Mouse (Mus musculus) adrenal gland, adult 2 months (tissue): Measurements from ENCODE around the gene Tuba8. TPM values are rescaled to one million over a fixed set of nuclear protein-coding genes. Genes with fewer than 3 reads are reported as not detected.

Experiments used
- DNase-seq: peaks from one replicate; pipeline ENCODE4 v3.0.0; 2021
- long read RNA-seq: library from polyadenylated mRNA; stranded (forward); transcript quantifications from one replicate; pipeline ENCODE4 v2.0.0, GENCODE M21; 2021
- polyA plus RNA-seq: library from polyadenylated mRNA; depleted of rRNA; stranded (reverse); fragments of >200 nt; gene quantifications from 2 replicates; pipeline ENCODE4 v1.2.3, GENCODE M21; 2012; rRNA removed
- total RNA-seq, 2 experiments: library from RNA; stranded (reverse); gene quantifications; 2 replicates each; pipeline ENCODE4 v1.2.3; 2021

The Tuba8 gene
- total RNA-seq (10 to 100 TPM; 13.3 to 16.5 TPM), polyA plus RNA-seq (2.0 and 2.3 TPM in 2 replicates)
- long read RNA-seq, transcript Tuba8-201 (5 exons, 2,263 nt) = major isoform, 30 of 34 reads
- long read RNA-seq, partial matches to known transcripts = 2 of 34 reads
- long read RNA-seq, other reads (novel, unspliced or antisense) = 2 of 34 reads

DNA sequence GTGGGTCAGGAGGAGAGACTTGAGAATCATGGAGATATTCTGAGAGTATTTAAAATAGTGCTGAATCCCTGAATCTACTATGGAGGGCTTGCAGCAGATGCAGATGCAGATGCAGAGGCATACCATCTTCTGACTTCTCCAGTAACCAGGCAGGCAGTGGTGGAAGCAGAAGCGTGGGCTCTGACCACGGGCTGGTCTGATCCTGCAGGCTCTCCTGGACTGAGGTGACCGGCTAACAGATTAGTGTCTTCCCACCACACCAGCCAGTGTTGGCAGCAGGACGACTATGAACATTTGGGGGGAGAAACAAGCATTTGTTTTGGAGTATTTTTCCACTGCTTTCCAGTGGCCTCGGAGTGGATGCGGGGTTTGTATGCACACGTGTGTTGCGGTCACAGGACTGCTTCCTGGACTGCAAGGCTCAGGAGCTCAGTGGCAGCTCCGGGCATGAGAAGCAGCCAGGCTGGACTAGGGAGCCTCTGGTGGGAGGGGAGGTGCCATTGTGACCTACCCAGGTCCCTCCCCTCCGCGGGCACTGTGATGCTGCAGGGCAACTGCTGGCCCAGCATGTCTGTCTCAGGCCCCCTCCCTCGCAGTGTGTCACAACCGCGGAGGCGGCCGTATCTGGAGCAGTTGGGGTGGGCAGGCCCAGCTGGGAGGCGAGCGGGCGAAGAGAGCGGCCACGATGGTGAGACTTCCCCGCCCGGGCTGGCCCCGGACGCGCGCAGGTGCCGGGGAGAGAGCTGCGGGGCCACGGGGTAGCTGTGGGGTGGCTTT, at the start of gene Tuba8:
Gene Tuba8, plus strand, starts transcription at position 548 of the 777 bp plus-strand sequence.
- peak; percentile 83 for DNase-seq

DNA sequence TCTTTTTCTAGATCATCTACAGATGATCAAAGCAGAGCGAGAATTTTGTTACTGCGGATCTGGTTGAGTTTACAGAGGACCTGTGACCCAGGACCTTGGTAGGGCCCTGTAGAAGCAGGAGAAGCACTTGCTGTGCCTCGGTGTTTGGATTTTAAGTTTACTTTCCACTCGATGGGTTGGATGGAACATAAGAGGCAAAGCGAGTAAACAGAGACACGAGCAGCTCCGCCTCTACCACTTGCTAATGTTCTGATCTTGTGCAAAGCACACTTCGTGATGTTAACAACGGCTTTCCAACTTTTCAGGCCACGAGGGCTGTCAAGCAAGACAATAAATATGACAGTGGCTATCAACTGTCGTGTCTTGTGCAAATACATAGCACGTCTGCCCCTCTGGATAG, 47.9 kb upstream of the Tuba8 start:
- DNase-seq = no peak

DNA sequence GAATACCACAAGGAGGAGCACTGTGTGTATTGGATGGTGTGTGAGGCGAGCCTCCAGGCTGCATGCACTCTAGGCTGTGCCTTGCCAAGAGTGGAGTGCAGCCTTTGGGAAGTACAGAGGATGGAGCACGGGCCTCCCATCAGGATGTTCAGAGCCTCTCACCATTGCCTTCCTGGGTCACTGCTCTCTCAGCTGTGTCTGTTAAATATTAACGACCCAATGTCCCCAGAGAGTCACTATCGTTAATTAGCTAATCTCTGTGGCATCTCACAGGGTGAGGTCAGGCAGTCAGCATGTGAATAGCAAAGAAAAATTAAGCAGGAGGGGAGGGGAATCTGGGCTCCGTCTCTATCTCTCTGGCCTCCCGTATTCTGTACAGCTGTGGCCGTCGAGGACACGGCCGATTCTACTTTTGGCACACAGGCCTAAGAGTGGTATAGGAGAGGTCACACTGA, 44.4 kb upstream of the Tuba8 start:
- no peak for DNase-seq

DNA sequence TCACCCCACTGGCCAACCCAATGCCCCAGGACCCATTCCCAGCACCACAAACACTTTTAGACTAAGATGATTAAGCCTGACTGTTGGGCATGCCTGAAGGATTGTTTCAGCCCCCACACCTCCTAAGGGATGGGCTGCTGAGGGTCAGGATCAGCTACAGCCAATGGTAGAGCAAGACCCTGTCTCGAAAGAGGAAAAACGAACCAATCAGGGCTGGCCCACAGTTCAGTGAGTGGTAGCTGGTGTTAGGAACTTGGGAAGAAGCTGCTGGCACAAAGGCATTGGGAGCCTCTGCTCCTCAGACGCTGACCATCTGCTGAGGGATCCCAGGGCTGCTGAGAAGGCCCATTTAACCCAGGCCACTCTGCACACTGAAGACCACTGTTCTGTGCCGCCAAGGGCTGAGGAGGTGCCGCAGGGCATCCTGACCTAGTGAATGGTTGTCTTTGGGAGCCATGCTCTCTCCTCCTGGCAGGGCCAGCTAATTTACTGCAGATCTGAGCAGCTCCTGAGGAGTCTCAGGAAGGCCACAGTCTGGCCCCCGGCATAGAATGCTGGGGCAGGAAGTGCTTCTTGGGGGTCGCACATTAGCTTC, 43.0 kb upstream of the Tuba8 start:
- DNase-seq = no peak

DNA sequence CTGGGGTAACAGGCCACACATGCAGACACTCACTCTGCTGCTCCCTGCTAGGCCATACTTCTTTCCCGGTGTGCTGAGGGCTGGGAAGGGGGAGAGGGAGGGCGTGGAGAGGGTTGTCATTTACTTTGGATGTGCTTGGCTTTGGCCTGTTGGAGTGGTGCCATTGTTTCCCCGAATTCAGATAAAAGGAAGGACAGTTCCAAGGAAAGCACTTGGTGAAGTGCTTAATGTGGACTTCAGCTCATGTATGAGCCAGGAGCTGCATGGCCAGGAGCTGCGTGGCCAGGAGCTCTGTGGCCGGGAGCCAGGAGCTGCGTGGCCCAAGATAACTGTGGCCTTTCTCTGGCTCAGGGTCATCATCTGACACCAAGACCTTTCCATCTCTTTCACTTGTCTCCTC, 39.4 kb upstream of the Tuba8 start:
- DNase-seq = peak; percentile 89

DNA sequence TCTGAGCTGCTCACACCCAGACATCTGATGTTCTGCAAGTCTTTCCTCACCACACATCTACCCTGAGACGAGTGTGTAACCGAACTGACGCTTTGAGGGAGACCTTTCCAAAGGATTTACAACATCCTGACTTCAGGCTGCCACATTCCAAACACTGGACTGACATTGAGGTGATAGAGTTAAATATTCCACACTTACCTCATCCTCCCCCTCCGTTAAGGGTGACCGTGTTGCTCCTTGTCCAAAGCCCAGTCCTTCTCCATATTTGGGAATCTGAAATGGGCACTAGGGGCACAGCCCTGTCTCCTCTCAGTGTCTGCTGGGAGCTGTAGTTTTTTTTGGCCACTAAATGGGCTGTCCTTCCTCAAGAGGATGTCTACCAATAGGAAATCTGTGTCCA, 37.0 kb upstream of the Tuba8 start:
- DNase-seq = no peak

DNA sequence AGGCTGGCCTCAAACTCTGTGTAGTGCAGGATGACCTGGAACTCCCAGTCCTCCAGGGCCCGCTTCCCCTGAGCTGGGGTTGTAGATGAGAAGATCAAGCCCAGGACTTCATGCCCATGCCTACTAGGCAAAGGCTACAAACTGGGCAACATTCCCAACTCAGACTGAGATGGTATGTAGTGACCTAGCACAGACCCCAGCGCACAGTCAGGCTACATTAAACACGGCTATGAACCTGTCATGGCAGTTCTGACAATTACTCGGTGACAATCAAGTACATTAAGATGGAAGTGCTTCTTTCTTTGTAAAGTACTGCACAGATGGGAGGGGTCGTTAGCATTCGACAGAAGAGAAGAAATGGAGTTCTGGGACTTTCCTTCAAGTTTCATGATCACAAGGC, 35.7 kb upstream of the Tuba8 start:
- no peak for DNase-seq

DNA sequence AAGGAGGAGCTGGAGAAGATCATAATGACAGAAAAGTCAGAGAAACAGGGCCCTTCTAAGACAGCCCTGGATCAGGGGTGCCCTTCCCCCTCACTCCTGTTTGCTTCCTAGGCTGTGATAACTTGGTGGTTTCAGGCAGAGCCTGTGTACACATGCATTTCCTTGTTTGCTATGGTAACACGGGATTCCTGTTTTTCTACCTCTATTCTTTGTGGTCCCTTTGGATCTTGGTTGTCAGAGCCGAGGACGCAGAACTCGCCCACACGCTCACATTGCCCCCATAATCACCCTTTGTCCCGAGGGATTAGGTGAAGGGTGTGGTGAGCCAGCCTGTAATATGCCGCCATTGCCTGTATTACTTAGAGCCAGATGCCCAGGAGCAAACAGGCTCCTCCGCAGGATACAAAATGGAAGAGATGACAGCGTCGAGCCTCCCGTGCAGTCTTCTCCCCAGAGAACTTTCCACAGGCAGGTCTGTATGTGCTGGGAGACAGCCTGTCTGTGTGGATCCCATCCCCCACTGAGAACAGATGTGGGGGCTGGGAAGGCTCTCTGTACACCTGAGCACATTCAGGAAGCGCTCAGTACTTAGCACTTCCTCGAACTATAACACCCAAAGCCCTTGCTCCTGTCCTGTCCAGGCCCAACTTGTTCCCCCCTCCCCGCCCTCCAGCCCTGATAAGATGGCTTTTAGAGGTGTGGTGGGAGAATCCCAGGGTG, 34.3 kb upstream of the Tuba8 start:
- no peak for DNase-seq

DNA sequence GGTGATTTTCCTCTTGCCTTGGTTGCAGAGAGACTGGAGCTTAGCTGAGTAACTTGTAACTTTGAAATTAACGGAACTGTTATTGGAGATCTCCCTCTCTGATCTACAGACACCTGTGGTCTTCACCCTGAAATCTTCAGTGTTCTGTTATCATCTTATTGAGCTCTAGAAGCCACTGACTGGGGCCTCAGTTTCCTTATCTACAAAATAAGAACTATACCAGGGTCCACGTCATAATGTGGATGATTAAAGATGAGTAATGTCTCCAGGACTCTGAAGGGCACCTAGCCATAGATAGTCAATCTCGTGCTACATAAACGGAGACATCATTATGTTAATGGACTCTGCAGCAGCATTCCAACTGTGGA, 33.8 kb upstream of the Tuba8 start:
- DNase-seq = no peak

DNA sequence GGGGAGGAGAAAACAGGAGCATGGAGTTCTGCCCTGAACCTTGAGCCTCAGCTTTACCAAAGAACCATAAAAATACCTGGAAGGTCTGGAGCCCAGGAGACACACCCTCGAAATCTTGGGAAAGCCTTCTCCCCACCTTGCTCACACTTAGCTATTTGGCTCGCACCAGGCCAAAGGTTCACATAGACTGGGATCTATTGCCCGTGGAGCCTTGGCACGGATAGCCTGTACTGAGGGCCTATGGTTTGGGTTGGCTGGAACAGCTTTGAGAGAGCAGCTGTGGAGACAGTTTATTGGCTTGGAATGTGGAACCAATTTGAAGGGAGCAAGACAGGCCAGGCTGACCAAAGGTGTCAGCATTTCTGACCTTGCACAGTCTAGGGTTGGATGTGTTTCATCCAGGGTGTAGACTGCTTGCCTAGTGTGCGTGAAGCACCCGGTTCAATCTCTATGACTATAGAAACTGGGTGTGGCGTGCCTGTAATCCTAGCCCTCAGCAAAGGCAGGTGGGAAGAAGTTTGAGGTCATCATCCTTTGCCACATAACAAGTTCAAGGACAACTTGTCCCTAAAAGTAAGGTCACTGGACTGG, 33.3 kb upstream of the Tuba8 start:
- DNase-seq = no peak

DNA sequence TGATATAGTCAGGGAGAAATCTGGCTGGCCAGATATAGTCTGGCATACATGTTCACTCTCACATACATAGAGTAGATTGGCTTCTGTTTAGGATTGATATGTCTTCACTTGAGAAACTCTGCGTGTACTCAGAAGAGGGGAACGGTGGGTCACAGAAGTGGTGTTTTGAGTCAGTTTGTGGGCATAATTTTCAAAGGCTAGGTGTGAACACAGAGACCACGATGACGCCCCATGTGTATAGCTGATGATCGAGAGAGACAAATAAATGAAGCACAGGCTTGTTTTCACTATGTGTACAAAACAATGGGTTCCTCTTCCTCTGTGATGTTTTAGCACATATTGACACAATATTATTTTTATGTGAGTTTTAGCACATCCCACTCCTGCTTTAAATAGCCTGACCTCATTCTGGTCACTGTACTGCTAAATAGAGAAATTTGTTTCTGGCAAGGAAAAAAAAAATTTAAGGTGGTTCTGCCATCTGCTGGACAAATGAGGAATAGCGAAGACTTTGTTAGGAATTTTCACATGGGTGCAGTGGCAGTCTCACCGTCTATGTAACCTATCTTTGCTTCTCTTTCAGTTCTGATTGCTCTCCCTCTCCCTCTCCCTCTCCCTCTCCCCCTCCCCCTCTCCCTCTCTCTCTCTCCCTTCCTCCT, 31.7 kb upstream of the Tuba8 start:
- DNase-seq = peak; percentile 61

DNA sequence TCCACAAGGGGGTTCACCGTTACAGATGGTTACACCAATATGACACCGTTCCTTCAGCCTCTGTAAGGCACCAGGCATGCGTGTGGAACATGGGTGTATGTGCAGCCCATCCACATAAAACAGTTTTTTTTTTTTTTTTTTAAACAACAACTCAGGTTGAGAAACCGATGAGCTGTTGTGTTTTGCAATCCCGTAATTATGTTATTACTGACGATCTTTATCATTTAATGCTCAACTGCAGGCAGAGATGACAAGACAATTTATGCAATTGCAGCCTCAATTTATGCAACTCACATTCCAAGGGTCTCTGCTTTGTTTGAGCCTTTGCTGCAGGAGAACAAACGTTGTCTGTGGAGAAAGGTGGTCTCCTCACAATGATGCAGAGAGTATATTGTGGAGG, 30.6 kb upstream of the Tuba8 start:
- no peak for DNase-seq

DNA sequence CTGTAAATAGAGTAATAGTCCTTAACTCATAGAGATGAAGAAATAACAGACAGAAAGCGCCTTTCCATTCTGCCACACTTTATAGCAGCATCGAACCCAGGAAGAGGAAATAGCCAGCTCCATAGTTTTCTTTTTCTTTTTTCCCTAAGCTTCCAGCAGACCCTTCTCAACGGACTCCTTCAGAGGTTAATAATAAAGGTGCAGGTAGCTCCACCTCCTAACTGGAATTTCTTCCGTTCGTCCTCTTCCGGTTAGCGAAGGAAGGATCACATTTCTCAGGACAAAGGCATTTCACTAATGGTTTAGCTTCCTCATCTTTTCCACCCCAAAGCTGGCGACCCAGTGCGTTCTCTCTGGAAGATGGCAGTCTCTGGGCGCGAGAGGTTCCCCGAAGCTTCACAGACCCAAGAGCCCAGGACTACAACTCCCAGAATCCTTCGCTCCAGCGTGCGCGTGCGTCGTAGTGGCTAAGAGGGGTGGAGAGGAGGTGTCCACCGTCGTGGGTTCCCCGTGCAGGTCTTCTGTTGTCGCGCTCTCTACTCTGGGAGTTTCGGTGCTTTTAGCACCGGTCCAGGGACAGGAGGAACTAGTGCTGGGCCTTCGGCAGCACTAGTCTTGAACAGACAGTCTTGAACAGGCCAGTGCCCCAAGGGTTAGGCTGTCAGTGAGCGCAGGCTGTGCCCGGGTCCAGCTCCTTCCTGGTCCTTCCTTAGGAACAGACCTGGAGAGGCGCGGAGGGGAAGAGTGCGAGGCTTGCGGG, 26.9 kb upstream of the Tuba8 start, which contains the start of gene Pex26:
Gene Pex26, plus strand, starts transcription at position 254 of the 760 bp plus-strand sequence.
- DNase-seq = peak; percentile 94

DNA sequence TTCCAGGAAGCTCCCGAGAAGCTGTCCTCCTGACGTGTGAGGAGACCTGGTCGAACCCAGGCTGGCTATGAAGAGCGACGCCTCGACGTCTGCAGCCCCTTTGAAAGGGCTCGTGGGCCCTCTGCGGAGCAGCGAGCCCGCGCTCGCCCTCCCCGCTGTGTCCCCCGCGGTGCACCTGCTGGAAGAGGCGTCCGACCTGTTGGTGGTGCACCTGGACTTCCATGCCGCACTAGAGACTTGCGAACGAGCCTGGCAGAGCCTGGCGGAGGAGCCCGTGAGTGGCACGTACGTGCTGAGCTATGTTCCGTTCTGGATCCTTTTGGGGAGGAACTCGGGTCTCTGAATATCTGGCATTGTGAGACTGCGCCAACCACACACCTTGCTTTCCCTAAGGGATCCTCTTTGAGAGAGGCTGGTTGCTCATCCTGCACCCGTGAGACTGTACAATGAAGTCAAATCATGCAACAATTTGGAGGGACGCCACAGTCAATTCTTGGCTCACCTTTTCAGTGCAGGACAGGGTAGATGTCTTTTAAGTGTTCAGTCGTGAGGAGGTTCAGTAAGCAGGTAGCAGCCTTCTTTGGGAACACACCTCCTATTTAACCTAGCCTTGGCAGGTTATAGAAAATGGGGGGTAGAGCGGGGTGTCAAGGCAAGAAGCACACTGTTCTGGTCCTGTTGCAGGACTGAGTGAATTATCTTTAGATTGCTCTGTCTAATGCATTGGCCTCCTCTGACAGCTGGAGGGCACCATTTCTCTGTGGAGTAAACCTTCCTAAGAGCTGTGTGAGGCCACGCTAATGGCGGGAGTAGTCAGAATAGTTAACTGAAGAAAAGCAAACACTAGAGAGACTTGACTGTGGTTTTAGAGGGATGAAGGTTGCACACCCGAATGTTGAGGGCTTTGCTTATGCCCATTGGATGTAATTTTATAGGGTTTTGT, 26.0 kb upstream of the Tuba8 start:
- DNase-seq = peak; percentile 68

DNA sequence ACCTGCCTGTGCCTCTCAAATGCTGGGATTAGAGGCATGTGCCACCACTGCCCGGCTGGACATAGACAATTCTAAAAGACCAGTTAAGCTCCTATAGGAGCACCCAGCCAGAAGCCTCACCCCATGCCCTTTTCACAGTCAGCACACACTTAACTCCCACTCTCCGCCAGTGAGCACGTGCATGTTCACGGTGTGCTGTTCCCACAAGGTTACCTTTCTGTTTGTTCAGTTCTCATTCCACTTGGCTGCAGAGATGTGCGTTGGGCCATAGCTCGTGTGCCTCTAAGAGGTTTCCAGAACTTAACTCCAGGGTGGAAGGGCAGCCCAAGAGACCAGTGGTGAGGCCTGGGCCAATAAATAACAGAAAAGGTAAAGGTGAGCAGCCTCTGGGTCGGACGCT, 25.3 kb upstream of the Tuba8 start:
- no peak for DNase-seq

DNA sequence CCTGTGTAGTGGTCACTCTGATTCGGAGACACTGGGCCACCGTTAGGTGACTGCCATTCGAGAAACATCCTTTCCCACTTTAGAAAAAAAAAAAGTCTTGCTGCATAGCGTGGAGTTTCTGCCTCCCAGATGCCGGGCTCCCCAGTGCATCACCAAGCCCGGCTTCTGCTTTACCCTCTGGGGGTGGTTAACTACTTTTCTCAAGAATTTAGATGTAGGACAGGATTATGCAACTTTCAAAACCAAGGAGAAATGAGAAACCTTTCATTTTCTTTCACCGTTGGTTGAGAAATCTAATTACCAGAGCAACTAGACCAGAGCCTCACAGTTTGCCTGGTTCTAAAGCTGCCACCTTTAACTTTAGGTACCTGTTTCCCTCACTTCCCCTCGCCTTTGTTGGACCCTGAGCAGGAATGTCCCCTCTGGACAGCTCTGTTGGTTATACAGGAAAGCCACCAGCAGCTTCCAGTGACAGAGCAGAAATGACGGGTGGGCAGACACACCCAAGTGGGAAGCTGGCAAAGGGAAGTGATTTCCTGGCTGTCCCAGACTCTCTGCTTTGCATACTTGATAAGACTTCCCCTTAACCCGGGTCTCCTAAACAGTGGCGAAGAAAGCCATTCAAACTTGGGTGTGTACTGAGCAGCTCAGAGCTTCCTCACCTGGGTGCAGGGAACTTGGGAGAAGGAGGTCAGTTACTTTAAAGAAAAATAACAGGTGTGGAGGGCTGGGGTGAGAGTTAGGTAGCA, 19.1 kb upstream of the Tuba8 start:
- DNase-seq = no peak

DNA sequence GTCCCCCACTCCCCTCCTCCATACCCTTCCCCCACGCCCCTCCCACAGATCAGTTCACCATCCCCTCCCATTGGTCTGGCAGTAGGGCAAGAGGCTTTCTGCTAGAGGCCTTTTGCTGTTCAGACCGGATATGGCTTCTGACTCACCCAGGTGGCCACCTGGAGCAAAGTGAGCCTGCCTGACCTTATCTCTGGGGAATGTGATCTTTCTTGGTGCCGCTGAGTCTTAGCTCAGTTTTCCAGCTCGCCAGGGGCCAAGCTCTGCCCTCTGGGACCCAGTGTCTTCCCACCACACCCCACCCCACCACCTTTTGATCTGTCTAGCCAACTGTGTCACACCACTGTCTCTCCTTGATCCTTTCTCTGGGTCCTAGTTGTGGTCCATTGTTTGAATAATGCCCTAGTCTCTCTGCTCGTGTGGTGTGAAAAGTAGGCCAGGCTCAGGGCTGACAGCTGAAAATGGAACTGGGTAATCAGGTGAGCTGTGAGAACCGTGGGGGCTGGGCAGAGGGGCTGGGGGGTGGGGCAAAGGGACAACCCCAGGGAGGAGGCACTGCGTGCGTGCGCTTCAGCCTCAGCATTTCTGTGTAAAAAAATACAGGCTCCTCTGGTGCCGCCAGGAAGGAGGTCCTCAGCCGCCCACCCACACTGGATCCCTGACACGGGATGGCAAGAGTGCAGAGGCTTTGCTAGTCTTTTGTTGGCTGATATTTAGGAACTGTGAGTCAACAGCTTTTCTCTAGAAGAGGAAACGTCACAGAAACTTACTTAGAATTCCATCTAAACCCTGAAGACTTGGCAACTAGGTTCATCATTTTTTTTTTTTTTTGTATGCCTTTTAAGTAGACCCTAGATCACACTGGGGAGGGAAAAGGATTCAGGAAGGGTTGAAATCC, 16.2 kb upstream of the Tuba8 start:
- no peak for DNase-seq
